Mouse (Mus musculus): ENCODE measurements around the gene Midn. TPM values are rescaled to one million over a fixed set of nuclear protein-coding genes. Genes with fewer than 3 reads are reported as not detected.

The Midn gene
- 100 to 1,000 TPM in 1 of 2 experiments, 10 to 100 TPM in 1; 99.9 to 117 TPM for total RNA-seq (2021)

- intact Hi-C loops (cut with DNase I), result loop anchor here (1.0 kb wide), 1 partner anchor 17 kb away; the partner anchor contains the start of gene Cirbp
- peak; percentile 90 to 94 for DNase-seq
Observed at GRCm38 (mm10) chr10:80147719-80148601, at the start of gene Midn. Midn (plus strand) TSS chr10:80148272.

GRCm38 (mm10) chr10:80098630-80099029, 49.4 kb upstream of the Midn start:
- no peak for DNase-seq
- intact Hi-C loops (cut with DNase I), result no loop called here

GRCm38 (mm10) chr10:80100982-80101381, 47.1 kb upstream of the Midn start:
- DNase-seq, result peak in 1 of 2 experiments; percentile 43
- intact Hi-C loops (cut with DNase I), result no loop called here

GRCm38 (mm10) chr10:80102216-80102915, 45.7 kb upstream of the Midn start:
- peak; percentile 90 to 91 for DNase-seq
- intact Hi-C loops (cut with DNase I), result loop anchor here (2.0 kb wide), 1 partner anchor 62 kb away; no protein-coding TSS in a partner anchor

GRCm38 (mm10) chr10:80103032-80103431, 45.0 kb upstream of the Midn start:
- no peak for DNase-seq
- intact Hi-C loops (cut with DNase I), result loop anchor here (2.0 kb wide), 1 partner anchor 62 kb away; no protein-coding TSS in a partner anchor

GRCm38 (mm10) chr10:80104181-80104580, 43.9 kb upstream of the Midn start:
- no peak for DNase-seq
- intact Hi-C loops (cut with DNase I), result no loop called here

- DNase-seq, result no peak
- intact Hi-C loops (cut with DNase I), result no loop called here
Observed at GRCm38 (mm10) chr10:80105460-80105859, 42.6 kb upstream of the Midn start, which contains the start of gene Sbno2. Sbno2 (minus strand) TSS chr10:80105571.

- intact Hi-C loops (cut with DNase I), result no loop called here
- DNase-seq, result no peak
Observed at GRCm38 (mm10) chr10:80105926-80106325, 42.1 kb upstream of the Midn start.

GRCm38 (mm10) chr10:80107678-80108077, 40.4 kb upstream of the Midn start:
- intact Hi-C loops (cut with DNase I), result no loop called here
- no peak for DNase-seq

- DNase-seq, result peak; percentile 93 to 95
- intact Hi-C loops (cut with DNase I), result loop anchor here (1.0 to 5.0 kb wide), 4 partner anchors 42 to 154 kb away; partner anchors contain the start of gene Wdr18
Observed at GRCm38 (mm10) chr10:80114341-80115284, 33.5 kb upstream of the Midn start.

- intact Hi-C loops (cut with DNase I), result loop anchor here (2.0 kb wide), 2 partner anchors 81 to 155 kb away; partner anchors contain the start of gene Wdr18
- peak; percentile 97 to 99 for DNase-seq
Observed at GRCm38 (mm10) chr10:80115290-80115943, 32.7 kb upstream of the Midn start, which contains the start of gene Stk11. Stk11 (plus strand) TSS chr10:80115803.

- intact Hi-C loops (cut with DNase I), result loop anchor here (1.0 to 2.0 kb wide), 4 partner anchors 49 to 155 kb away; partner anchors contain the start of genes Cirbp and Wdr18
Observed at GRCm38 (mm10) chr10:80115944-80116335, 32.1 kb upstream of the Midn start.

GRCm38 (mm10) chr10:80116563-80116926, 31.5 kb upstream of the Midn start:
- intact Hi-C loops (cut with DNase I), result loop anchor here (1.0 to 2.0 kb wide), 2 partner anchors 48 to 129 kb away; partner anchors contain the start of gene Cirbp
- DNase-seq, result peak in 1 of 2 experiments; percentile 52

More at GRCm38 (mm10) chr10:80115944-80116335, 32.1 kb upstream of the Midn start:
- no peak for DNase-seq

- intact Hi-C loops (cut with DNase I), result loop anchor here (1.0 to 2.0 kb wide), 2 partner anchors 48 to 130 kb away; partner anchors contain the start of gene Cirbp
Observed at GRCm38 (mm10) chr10:80116927-80117691, 31.0 kb upstream of the Midn start.

GRCm38 (mm10) chr10:80117736-80118135, 30.3 kb upstream of the Midn start:
- intact Hi-C loops (cut with DNase I), result loop anchor here (2.0 kb wide), 1 partner anchor 47 kb away; the partner anchor contains the start of gene Cirbp

More at GRCm38 (mm10) chr10:80116927-80117691, 31.0 kb upstream of the Midn start:
- peak; percentile 68 to 78 for DNase-seq

GRCm38 (mm10) chr10:80118552-80118951, 29.5 kb upstream of the Midn start:
- intact Hi-C loops (cut with DNase I), result no loop called here
- no peak for DNase-seq

More at GRCm38 (mm10) chr10:80117736-80118135, 30.3 kb upstream of the Midn start:
- DNase-seq, result no peak

GRCm38 (mm10) chr10:80120146-80120545, 27.9 kb upstream of the Midn start:
- no peak for DNase-seq
- intact Hi-C loops (cut with DNase I), result no loop called here

GRCm38 (mm10) chr10:80121639-80122038, 26.4 kb upstream of the Midn start:
- DNase-seq, result no peak
- intact Hi-C loops (cut with DNase I), result no loop called here

All from heart, postnatal 36 days (tissue).